Mouse (Mus musculus): Measurements from ENCODE around the gene C1ql1.

DNA sequence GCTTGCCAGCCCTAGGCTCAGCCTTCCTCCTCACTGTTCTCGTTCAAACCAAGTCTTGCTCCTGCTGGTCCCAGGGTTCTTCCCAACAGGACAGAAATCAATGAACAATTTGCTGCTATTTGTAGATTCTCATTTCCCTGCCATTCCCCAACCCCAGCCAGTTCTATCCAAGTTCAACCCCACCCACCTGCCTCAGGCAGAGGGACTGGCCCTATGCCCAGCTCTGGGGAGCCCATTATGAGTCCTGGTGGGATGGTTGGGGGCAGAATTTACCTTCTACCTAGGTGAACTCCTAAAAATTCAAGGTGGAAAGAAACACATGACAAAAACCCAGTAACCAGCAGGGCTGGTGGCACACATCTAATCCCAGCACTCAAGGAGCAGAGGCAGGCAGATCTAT is 25.8 kb upstream of the C1ql1 start:
- TF ChIP-seq GATA1 (IDR thresholded peaks at IDR 0.05; ENCODE audit: borderline replicate concordance, low read length) (no peak), FLI1 (IDR thresholded peaks at IDR 0.05; ENCODE audit: low read length) (no peak)
